In the genomic region with DNA sequence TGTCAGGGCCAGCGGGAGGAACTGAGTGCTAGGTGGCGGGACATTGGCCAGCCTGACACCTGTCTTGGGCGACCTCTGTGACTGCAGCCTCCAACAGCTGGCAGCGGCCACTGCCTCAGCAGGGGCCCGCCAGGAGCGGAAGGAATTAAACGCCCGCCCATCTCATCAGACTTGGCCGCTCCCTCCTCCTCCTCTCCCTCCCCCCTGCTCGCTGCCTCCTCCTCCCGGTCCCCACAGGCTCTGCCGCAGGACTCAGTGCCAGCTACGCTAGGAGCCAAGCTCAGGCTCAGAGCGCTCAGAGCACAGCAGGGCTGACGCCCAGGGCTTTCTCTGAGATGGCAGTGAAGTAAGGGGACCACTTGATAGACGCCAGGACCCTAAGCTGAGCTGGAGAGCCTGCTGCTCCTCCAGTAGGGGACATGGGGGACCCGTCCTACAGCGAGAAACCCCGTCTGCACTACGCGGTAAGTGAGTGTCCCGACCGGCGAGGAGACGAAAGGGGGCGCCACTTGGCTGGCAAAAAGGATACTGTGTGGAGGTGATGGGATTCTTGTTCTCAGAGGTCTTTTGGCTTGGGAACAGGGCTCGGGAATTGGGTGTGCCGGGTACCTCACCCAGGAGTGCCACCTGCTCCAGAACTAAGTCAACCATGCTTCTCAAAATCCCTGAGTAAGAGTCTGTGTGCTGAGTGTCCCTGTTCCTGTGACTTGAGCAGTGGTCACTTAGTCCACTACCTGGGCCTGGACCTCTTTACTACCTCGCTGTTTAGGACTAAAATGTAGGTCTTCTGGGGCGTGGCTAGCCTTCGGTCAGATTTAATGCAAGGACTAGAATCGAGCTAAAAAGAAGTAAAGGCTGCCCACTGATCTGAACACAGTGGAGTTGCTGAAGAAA, we compare ENCODE assay signal across 8 mouse cellular contexts.
A peak's percentile ranks its signal among the peaks of the same experiment; 100 is the strongest.
DNase-seq lines count a peak whose midpoint lies in the region; ATAC-seq lines count a peak whose summit lies in the region.

No protein-coding gene starts in this region.

- no peak overlapping the region for H3K9ac ChIP-seq in embryonic facial prominence, embryonic 15.5 days
- H3K9ac ChIP-seq in limb, embryonic 13.5 days, result peak overlapping the region; percentile 19; the same call in 1 of the 2 replicates
- 0 out of 2 replicates have a peak overlapping the region, but pooled peaks have one; percentile 23 for H3K9ac ChIP-seq in midbrain, embryonic 14.5 days (replicated peaks; ENCODE audit: low read length)

- ATAC-seq in embryonic facial prominence, embryonic 15.5 days (ENCODE audit: insufficient number of reproducible peaks, low FRiP score, low TSS enrichment, low read depth), result peak; percentile 78; the same call in 1 of the 2 replicates
- peak; percentile 91 for ATAC-seq in limb, embryonic 13.5 days (ENCODE audit: low FRiP score, low read depth)
- ATAC-seq in midbrain, embryonic 14.5 days (ENCODE audit: low FRiP score, low TSS enrichment), result peak; percentile 87

- peak; percentile 61 for DNase-seq in brain, adult 2 months (ENCODE audit: low read depth, low spot score)
- peak; percentile 80 to 82 for DNase-seq in heart, adult 9 months (ENCODE audit: low spot score in 2 of 2)
- DNase-seq in kidney, adult 9 months, result peak; percentile 83
- DNase-seq in midbrain, embryonic 14.5 days, result peak; percentile 62
- peak; percentile 50 for DNase-seq in spleen, adult 12 weeks (ENCODE audit: low spot score)
- no peak for DNase-seq in adipocyte (ENCODE audit: low spot score)

- H3K9me3 ChIP-seq in embryonic facial prominence, embryonic 15.5 days (replicated peaks), result no peaks in the 10 kb centered on the region
- no peaks in the 10 kb centered on the region for H3K9me3 ChIP-seq in limb, embryonic 13.5 days
- no peaks in the 10 kb centered on the region for H3K9me3 ChIP-seq in midbrain, embryonic 14.5 days (ENCODE audit: control insufficient read depth, low read length)

- H3K4me3 ChIP-seq in embryonic facial prominence, embryonic 15.5 days (replicated peaks), result peak overlapping the region; percentile 42
- peak overlapping the region; percentile 40 for H3K4me3 ChIP-seq in limb, embryonic 13.5 days
- H3K4me3 ChIP-seq in midbrain, embryonic 14.5 days (replicated peaks; ENCODE audit: low read depth, low read length), result peak overlapping the region; percentile 32

- H3K27ac ChIP-seq in embryonic facial prominence, embryonic 15.5 days (replicated peaks), result no peak overlapping the region
- no peak overlapping the region for H3K27ac ChIP-seq in limb, embryonic 13.5 days
- H3K27ac ChIP-seq in midbrain, embryonic 14.5 days (replicated peaks; ENCODE audit: low read depth, low read length), result no peak overlapping the region

- H3K4me1 ChIP-seq in embryonic facial prominence, embryonic 15.5 days, result no peaks in the 10 kb centered on the region
- H3K4me1 ChIP-seq in limb, embryonic 13.5 days, result no peaks in the 10 kb centered on the region
- H3K4me1 ChIP-seq in midbrain, embryonic 14.5 days (ENCODE audit: control insufficient read depth, insufficient read depth, low read length), result 0 out of 2 replicates have a peak, but pooled peaks cover 2% of the 10 kb centered on the region

- 19% methylated on average over 31 of the region's 32 CpGs for WGBS in embryonic facial prominence, embryonic 15.5 days
- 21% methylated on average over 30 of the region's 32 CpGs for WGBS in limb, embryonic 13.5 days
- 20% methylated on average over 32 of the region's 32 CpGs for WGBS in midbrain, embryonic 14.5 days

- H3K4me2 ChIP-seq in embryonic facial prominence, embryonic 15.5 days (replicated peaks), result peak overlapping the region; percentile 56
- peak overlapping the region; percentile 65 for H3K4me2 ChIP-seq in limb, embryonic 13.5 days (replicated peaks)
- peak overlapping the region; percentile 58 for H3K4me2 ChIP-seq in midbrain, embryonic 14.5 days (ENCODE audit: low read length)

- H3K36me3 ChIP-seq in embryonic facial prominence, embryonic 15.5 days, result no peaks in the 10 kb centered on the region
- no peaks in the 10 kb centered on the region for H3K36me3 ChIP-seq in limb, embryonic 13.5 days
- no peaks in the 10 kb centered on the region for H3K36me3 ChIP-seq in midbrain, embryonic 14.5 days (ENCODE audit: control insufficient read depth, insufficient read depth, low read length)

- peaks cover 13% of the 10 kb centered on the region; the same call in 1 of the 2 replicates for H3K27me3 ChIP-seq in embryonic facial prominence, embryonic 15.5 days
- peaks cover 30% of the 10 kb centered on the region for H3K27me3 ChIP-seq in limb, embryonic 13.5 days
- peaks cover 7% of the 10 kb centered on the region; the same call in 1 of the 2 replicates for H3K27me3 ChIP-seq in midbrain, embryonic 14.5 days (ENCODE audit: control insufficient read depth, insufficient read depth, low read length)
